Mouse (Mus musculus) liver, embryonic 13.5 days (tissue): ENCODE measurements around the gene Fgf18. TPM values are rescaled to one million over a fixed set of nuclear protein-coding genes. Genes with fewer than 3 reads are reported as not detected.

Experiments used
- ATAC-seq: fragments of 200-750 bp; cut with Nextera tagmentation; 2 replicates; pipeline ENCODE4 v1.8.0; 2017; ENCODE audit warnings: low read depth, mild to moderate bottlenecking, moderate number of reproducible peaks, moderate library complexity
- DNase-seq: peaks from one replicate; pipeline ENCODE4 v3.0.0; 2022
- H3K27ac ChIP-seq: fragments of 300-500 bp; sonication (generic); 2 replicates; pipeline ENCODE4 v1.5.1; 2015; ENCODE audit warnings: moderate library complexity, mild to moderate bottlenecking, inconsistent platforms
- H3K27me3 ChIP-seq: fragments of 300-500 bp; sonication (generic); 2 replicates; pipeline ENCODE4 v1.6.1; 2015; ENCODE audit warnings: mild to moderate bottlenecking, inconsistent platforms
- H3K36me3 ChIP-seq: fragments of 300-500 bp; sonication (generic); 2 replicates; pipeline ENCODE4 v1.6.1; 2015; ENCODE audit warnings: mild to moderate bottlenecking, inconsistent platforms
- H3K4me1 ChIP-seq: fragments of 300-500 bp; sonication (generic); replicated peaks from 2 replicates; pipeline ENCODE4 v1.6.1; 2015; ENCODE audit warnings: inconsistent platforms
- H3K4me2 ChIP-seq: fragments of 300-500 bp; sonication (generic); 2 replicates; pipeline ENCODE4 v1.6.1; 2015; ENCODE audit warnings: inconsistent platforms, mild to moderate bottlenecking, moderate library complexity
- H3K4me3 ChIP-seq: fragments of 300-500 bp; sonication (generic); replicated peaks from 2 replicates; pipeline ENCODE4 v1.5.1; 2015; ENCODE audit warnings: mild to moderate bottlenecking, inconsistent platforms
- H3K9ac ChIP-seq: fragments of 300-500 bp; sonication (generic); 2 replicates; pipeline ENCODE4 v1.6.1; 2015; ENCODE audit warnings: mild to moderate bottlenecking, inconsistent platforms
- H3K9me3 ChIP-seq: fragments of 300-500 bp; sonication (generic); replicated peaks from 2 replicates; pipeline ENCODE4 v1.6.1; 2016; ENCODE audit warnings: inconsistent platforms
- WGBS: fragments of 180-500 bp; shearing (Covaris S2); methylation state at CpG from one replicate; pipeline ENCODE4 v1.1.7; 2015; ENCODE audit not compliant: insufficient replicate concordance; 5-methylcytosine and 5-hydroxymethylcytosine counted together
- polyA plus RNA-seq: library from polyadenylated mRNA; unstranded; fragments of >200 nt; fragmentation: Nextera tagmentation; extraction: Ambion mirVana; gene quantifications from 2 replicates; pipeline ENCODE4 v1.2.1, GENCODE M21; 2015

Fgf18 gene
- polyA plus RNA-seq, 1 experiment from 2014 or later: 0.33 TPM

DNA sequence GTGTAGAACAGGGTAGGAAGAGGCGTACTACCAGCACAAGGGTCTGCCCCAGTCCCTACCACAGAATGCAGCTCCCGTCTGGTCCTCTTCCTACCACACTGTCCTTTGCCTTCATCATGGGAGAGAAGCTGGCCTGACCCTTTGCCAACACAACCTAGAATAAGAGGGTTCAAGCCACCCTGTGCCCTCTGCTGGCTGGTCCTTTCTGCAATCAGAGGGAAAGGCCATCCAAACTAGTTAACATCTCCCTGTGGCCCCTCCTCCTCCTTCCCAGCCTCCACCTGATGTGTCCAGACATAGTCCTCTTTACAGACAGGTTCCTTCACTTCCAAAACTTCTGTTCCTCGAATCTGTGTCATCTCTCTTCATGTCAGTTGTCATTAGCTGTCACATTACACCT lies 66.0 kb downstream of the Fgf18 start:
- H3K9ac ChIP-seq: no peak overlapping the region
- no peak overlapping the region for H3K4me2 ChIP-seq
- WGBS: 51% methylated on average over 3 of the region's 3 CpGs
- H3K36me3 ChIP-seq: no peaks in the 10 kb centered on the region
- 0 out of 2 replicates have a peak, but pooled peaks cover 2% of the 10 kb centered on the region for H3K27me3 ChIP-seq
- no peaks in the 10 kb centered on the region for H3K9me3 ChIP-seq
- no peak overlapping the region for H3K4me3 ChIP-seq
- no peak for ATAC-seq
- no peak overlapping the region for H3K27ac ChIP-seq
- no peak for DNase-seq
- no peaks in the 10 kb centered on the region for H3K4me1 ChIP-seq

DNA sequence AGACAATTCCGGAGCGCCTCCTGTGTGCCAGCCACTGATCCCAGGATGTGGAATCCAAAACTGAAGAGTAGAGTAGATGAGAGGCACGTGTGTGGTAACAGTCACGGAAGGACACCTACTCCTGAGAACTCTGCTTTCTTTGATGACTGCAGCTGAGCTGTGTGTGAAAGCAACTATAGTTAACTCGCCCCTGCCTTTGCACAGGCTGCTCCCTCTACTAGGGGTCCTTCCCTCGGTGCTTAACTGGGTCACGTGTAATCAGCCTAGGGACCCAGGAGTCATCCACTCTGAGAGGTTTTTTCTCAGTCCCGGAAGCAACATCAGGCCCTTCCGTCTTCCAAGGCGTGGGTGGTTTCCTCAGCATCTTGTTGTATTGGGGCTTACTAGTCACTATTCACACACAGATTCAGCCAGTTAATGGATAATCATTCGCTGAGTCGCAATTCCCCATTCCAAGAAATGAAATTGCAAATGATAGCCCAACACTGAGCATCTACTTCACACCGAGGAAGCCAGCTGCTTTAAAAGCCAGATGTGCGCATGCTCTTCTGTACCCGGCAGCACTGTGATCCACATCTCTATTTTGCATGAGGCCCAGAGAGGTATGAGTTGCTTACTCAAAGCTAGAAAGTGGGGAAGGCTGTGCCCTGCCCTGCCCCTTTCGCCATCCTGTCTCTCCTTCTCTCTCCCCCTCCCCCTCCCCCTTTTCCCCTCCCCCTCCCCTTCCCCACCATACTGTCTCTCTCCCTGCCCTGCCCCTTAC lies 67.0 kb downstream of the Fgf18 start:
- H3K9me3 ChIP-seq: no peaks in the 10 kb centered on the region
- H3K4me1 ChIP-seq: no peaks in the 10 kb centered on the region
- H3K4me3 ChIP-seq: no peak overlapping the region
- no peak for ATAC-seq
- H3K36me3 ChIP-seq: no peaks in the 10 kb centered on the region
- H3K27ac ChIP-seq: no peak overlapping the region
- no peak overlapping the region for H3K4me2 ChIP-seq
- WGBS: 42% methylated on average over 16 of the region's 16 CpGs
- 0 out of 2 replicates have a peak, but pooled peaks cover 2% of the 10 kb centered on the region for H3K27me3 ChIP-seq
- no peak for DNase-seq
- no peak overlapping the region for H3K9ac ChIP-seq

DNA sequence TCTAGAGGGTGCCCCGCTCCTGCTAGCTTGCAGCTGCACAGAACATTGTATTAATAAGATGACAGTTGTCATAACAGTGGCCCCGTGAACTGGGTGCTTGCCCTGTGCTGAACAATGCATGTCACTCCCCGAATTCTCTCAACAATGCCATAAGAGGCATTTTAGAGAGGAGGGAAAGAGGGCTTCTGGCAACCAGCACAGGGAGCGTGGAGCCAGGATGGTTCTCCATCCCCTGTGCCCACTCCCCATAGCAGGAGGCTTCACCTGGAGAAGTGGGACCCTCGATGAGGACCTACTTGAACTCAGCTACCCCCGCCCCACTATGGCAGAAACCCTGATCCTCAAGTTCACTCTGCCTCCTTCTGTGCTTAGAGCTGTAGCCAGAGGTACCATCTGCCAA lies 67.8 kb downstream of the Fgf18 start:
- DNase-seq (no peak), ATAC-seq (no peak)
- WGBS: 42% methylated on average over 6 of the region's 6 CpGs
- Histone ChIP-seq H3K36me3 (no peaks in the 10 kb centered on the region), H3K27ac (no peak overlapping the region), H3K4me3 (no peak overlapping the region), H3K4me2 (no peak overlapping the region), H3K9ac (no peak overlapping the region), H3K4me1 (no peaks in the 10 kb centered on the region), H3K9me3 (no peaks in the 10 kb centered on the region), H3K27me3 (0 out of 2 replicates have a peak, but pooled peaks cover 2% of the 10 kb centered on the region)

DNA sequence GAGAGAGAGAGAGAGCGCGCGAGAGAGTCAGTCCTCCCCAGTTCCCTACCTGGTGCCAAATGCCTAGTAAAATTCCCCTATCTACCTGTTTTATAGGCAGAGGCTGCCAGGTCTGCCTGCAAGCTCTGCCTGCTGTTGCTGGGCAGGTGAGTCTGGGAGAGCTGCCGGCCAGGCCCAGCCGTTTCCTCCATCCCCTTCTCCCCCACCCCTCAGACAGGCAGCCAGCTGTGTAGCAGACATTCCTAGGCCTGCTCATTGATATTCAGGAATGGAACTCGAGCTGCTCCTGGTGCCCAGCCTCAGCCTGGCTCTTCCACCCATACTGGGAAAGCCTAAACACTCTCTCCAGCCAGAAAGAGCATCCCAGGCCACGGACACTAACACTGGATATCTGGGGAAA lies 69.2 kb downstream of the Fgf18 start:
- H3K4me1 ChIP-seq: no peaks in the 10 kb centered on the region
- H3K9ac ChIP-seq: no peak overlapping the region
- H3K4me3 ChIP-seq: no peak overlapping the region
- no peak for DNase-seq
- no peak overlapping the region for H3K27ac ChIP-seq
- no peak overlapping the region for H3K4me2 ChIP-seq
- 36% methylated on average over 7 of the region's 7 CpGs for WGBS
- ATAC-seq: no peak
- 0 out of 2 replicates have a peak, but pooled peaks cover 2% of the 10 kb centered on the region for H3K27me3 ChIP-seq
- no peaks in the 10 kb centered on the region for H3K9me3 ChIP-seq
- no peaks in the 10 kb centered on the region for H3K36me3 ChIP-seq

DNA sequence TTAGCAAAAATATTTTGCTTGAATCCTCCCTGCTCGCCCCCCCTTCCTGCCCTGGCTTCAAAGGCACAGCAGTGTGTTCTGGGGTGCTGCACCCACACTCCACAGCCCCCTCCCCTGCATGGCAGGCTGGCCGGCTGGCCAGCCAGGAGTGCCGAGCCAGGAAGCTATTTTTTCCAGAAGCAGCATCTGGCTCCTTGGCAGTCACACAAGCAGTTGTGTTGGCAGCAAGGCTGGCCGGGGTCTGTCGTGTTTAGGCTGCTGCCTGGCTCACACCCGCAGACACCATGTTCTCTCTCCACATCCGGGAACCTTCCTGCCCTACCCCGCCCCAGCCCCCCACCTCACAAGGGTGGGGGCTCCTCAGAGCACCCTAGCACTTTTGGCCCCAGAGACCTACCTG lies 71.9 kb downstream of the Fgf18 start:
- Histone ChIP-seq H3K27ac (no peak overlapping the region), H3K4me2 (no peak overlapping the region), H3K9me3 (no peaks in the 10 kb centered on the region), H3K9ac (no peak overlapping the region), H3K27me3 (0 out of 2 replicates have a peak, but pooled peaks cover 2% of the 10 kb centered on the region), H3K4me1 (no peaks in the 10 kb centered on the region), H3K4me3 (no peak overlapping the region), H3K36me3 (no peaks in the 10 kb centered on the region)
- no peak for ATAC-seq
- no peak for DNase-seq
- 51% methylated on average over 8 of the region's 8 CpGs for WGBS

DNA sequence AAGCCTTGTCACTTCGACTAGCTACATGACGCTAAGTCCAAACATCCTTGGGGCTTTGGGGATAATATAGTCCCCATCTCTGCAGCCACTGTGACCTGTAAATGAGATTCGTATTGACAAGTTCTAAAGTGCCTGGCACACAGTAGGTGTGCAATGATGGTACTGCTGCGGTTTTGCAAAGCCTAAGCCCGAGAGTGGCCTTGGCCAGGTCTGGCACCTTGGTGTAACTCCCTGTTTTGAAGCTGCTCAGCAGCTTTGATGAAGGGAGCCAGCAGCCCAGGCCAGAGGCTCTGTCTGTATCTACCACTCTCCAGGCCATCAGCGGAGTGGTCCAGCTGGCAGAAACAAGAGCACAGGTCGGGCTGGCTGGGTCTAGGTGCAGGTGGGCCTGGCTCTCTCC lies 72.7 kb downstream of the Fgf18 start:
- Histone ChIP-seq H3K4me2 (no peak overlapping the region), H3K4me3 (no peak overlapping the region), H3K9ac (no peak overlapping the region), H3K27me3 (0 out of 2 replicates have a peak, but pooled peaks cover 2% of the 10 kb centered on the region), H3K27ac (no peak overlapping the region), H3K9me3 (no peaks in the 10 kb centered on the region), H3K36me3 (no peaks in the 10 kb centered on the region), H3K4me1 (no peaks in the 10 kb centered on the region)
- ATAC-seq (no peak), DNase-seq (no peak)
- WGBS: 48% methylated on average over 7 of the region's 7 CpGs

DNA sequence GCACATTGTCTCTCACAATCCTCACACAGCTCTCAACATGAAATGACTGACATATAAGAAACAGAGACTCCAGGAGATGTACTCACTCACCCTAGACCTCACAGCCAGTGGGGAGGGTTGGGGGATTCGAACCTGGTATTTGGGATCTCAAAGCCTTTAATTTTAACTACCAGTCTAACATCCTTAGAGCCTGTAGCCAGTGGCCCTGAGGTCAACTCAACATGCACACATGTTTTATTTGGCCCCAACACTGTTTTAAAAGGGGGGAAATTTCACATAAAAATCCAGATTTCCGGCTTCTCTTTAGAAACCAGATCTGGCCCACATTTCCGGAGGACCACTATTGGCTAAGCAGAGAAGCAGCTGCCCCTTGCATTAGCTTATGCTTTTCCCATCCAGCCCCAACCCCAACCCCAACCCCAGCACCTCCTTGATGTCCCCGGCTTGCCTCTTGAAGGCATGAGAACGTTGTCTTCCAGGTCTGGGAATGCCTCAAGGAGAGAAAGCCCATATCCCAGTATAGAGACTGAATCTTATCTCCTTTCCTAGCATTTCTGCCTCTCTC lies 75.8 kb downstream of the Fgf18 start:
- H3K36me3 ChIP-seq: no peaks in the 10 kb centered on the region
- no peak overlapping the region for H3K4me2 ChIP-seq
- H3K4me1 ChIP-seq: no peaks in the 10 kb centered on the region
- no peak overlapping the region for H3K27ac ChIP-seq
- H3K9ac ChIP-seq: no peak overlapping the region
- DNase-seq (no peak), ATAC-seq (no peak)
- H3K27me3 ChIP-seq: no peaks in the 10 kb centered on the region
- H3K9me3 ChIP-seq: no peaks in the 10 kb centered on the region
- WGBS: 63% methylated on average over 5 of the region's 5 CpGs
- no peak overlapping the region for H3K4me3 ChIP-seq

DNA sequence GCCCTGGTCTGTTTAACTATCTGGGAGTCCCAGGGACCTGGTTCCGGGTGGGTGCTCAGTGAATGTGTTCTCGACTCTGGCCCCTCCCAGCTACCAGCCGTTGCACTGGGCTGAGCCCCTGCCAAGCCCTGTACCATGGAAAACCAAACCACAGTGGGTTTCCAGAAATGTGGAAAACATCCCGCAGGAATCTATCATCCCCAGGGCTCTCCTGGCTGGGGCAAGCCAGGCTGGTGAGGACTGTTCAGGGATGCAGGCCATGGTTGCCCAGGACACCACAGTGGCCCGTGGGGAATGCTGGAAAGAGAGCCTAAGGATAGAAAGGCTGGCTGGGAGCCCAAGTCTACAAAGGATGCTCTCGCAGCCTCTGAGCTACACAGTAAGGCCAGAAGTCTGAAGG lies 76.7 kb downstream of the Fgf18 start:
- DNase-seq: no peak
- Histone ChIP-seq H3K27me3 (no peaks in the 10 kb centered on the region), H3K27ac (no peak overlapping the region), H3K36me3 (no peaks in the 10 kb centered on the region), H3K4me3 (no peak overlapping the region), H3K4me1 (no peaks in the 10 kb centered on the region), H3K4me2 (no peak overlapping the region), H3K9ac (no peak overlapping the region), H3K9me3 (no peaks in the 10 kb centered on the region)
- WGBS: 66% methylated on average over 6 of the region's 6 CpGs
- no peak for ATAC-seq

Other genes with a start within 250 kb of the Fgf18 start
- gene Npm1, start 15.8 kb upstream of the Fgf18 start, polyA plus RNA-seq: 964 and 1,030 TPM in 2 replicates
- not detected in 2 replicates for gene Tlx3, start 56.2 kb upstream of the Fgf18 start, polyA plus RNA-seq
- gene Gm12117, start 129.3 kb upstream of the Fgf18 start, polyA plus RNA-seq: not detected in 2 replicates